Mouse (Mus musculus): ENCODE results near the gene Trim11.
A peak's percentile ranks its signal among the peaks of the same experiment; 100 is the strongest.

The Trim11 gene

DNA sequence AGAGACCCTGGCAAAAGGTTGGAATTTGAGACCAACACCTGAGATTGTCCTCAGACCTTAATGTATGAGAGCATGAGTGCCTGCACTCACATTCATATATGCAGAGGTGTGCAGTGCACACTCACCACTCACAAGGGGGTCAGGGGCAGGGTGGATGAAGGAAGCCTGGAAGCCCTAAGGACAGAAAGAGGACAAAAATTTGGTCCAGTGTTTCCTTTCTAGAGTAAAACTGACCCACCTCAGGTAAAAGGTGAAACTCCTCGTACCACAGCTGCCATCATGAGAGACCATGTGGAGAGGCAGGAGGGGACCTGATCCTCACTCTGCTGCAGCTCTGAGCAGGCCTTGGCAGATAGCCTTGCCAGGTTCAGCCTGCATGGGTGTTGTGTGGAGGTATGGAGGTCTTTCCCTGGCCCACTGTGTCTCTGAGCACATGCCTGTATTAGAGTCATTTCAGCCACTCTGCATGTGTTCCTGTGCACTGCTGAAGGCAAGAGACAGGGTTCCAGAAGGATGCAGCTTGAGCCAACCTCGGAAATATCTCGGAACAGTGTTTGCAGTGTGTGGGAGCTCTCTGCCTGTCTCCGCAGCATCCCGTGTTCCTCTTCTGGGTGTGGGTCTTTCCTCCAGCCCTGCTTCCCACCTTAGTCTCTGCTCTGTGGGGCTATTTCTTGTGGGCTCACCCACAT is 20.5 kb upstream of the Trim11 start:
- DNase-seq, result no peak

DNA sequence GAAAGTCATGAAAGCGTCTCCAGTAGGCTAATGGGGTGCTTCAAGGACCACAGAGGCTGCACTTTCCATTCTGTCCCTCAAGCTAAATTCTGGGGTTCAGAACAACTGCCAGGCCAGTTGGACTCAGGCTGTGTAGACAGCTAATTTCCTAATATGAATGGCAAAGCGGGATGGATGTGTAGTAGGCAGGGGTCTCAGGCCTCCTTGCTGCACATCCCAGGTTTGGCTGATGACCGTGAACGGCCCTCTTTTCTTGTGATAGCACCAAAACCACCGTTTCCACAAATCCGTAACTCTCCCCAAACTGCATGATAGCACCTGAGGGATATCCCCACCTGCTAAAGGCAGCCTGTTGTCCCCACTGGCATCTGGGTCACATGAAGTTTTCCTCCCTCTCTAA is 19.4 kb upstream of the Trim11 start:
- no peak for DNase-seq

DNA sequence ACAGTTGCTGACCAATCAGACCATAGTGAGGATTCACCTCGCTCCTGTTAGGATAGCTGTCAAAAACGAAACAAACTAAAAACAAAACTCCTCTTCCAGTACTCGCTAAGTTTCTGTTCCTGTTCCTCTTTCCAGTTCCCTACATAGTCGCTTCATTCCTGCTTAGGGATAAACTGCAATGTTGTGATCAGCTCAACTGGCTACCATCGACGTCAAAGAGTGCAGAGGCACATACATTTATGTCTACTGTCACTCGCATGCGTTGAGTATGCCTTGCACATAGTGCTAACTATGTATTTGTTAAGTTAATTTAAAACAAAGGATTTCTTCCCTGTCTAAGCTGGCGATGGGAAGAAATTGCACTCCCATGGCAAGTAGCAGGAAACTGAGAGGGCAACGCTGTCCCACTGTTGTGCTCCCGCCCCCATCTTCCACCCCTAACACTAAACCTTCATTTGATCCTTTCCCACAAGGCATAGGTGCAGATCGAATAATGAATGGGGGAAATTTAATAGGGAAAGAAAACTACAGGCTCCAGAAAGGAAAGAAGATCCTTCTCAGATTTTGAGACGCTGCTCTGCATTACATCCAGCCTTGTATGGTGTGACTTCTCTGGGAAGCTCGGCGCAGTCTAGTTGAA is 18.6 kb upstream of the Trim11 start:
- DNase-seq, result no peak

DNA sequence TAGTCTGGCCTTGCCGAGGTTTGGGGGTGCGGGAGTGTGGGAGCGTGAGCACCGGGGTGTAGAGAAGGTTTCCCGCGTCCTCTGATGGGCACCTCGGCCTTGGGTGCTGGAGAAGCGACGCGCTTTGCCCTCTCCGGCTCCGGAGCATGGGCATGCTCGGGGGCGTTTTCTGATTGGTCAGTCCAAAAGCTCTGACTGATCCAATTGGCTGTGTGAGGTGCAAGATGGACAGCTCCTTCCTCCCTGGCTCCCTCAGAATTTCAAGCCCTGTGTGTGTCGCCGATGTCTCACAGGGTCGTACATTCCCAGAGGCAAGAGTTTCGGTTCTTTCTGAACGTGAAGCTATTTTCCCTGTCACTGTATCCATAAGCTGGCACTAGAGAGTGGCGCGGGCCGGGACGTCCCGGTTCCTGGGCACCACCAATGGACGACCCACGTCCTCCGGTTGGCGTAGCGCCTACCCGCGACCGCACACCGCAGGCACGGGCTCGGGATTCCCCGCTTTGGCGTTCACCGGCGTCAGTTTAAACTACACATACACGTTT is 17.9 kb upstream of the Trim11 start:
- DNase-seq, result peak; percentile 92

DNA sequence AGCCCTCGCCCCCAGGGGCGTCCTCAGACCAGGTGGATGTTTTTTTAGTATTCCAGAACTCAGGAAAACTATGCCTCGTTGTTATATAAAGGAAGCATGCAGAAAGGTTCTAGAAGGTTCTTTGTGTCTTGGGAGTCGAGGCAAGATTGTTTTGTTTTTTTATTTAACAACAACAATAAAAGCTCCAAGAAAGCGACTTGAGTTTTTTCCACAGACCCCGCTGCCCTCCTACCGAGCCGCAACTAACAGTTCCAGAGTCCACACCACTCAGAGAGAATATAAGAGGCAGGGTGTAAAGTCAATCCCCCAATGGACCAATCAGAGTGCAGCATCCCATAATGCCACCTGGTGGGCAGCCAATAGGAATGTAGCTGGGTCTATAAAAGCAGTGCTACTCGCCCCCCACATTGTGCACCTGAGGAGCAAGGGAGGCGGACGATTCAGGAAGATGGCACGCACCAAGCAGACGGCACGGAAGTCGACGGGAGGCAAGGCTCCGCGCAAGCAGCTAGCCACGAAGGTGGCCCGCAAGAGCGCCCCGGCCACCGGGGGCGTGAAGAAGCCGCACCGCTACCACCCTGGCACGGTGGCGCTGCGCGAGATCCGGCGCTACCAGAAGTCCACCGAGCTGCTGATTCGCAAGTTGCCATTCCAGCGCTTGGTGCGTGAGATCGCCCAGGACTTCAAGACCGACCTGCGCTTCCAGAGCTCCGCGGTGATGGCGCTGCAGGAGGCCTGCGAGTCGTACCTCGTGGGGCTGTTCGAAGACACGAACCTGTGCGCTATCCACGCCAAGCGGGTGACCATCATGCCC is 16.3 kb upstream of the Trim11 start:
- peak; percentile 30 for DNase-seq

DNA sequence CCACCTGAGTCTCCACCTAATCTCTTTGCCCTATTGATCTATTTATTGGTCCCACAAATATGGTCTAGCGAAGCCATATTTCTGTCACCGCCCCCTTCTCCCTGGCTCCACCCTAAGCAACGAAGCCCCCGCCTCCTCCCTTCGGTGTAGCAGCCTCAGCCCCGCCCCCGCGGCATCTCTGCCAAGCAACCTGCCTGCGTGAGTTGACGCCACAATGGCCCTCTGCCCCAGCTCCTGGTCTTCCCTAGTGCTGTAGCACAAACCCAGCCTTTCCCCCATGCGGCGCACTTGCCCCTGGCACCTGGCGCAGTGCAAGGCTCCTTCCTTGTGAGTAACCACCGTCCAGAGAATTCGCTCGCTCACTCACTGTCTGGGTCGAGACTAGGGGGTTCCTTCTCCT is 14.3 kb upstream of the Trim11 start:
- DNase-seq, result peak; percentile 34

DNA sequence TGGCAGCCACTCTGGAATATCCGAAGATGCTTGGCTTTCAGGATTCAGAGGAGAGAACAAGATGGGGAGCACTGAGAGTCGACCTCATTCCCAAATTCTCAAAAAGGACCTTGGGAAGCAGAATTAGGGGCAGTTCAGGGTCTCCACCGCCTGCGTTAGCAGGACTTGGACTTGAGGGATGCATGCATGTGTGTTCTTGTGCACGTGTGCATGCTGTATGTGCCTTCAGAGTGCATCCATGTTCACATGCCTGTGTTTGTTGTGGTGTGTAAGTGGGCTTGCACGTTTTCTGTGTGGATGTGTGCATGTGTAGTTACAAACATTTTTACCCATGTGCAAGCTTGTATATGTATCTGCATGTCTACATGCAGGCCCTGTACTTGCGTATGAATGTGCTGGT is 13.7 kb upstream of the Trim11 start:
- DNase-seq, result no peak

DNA sequence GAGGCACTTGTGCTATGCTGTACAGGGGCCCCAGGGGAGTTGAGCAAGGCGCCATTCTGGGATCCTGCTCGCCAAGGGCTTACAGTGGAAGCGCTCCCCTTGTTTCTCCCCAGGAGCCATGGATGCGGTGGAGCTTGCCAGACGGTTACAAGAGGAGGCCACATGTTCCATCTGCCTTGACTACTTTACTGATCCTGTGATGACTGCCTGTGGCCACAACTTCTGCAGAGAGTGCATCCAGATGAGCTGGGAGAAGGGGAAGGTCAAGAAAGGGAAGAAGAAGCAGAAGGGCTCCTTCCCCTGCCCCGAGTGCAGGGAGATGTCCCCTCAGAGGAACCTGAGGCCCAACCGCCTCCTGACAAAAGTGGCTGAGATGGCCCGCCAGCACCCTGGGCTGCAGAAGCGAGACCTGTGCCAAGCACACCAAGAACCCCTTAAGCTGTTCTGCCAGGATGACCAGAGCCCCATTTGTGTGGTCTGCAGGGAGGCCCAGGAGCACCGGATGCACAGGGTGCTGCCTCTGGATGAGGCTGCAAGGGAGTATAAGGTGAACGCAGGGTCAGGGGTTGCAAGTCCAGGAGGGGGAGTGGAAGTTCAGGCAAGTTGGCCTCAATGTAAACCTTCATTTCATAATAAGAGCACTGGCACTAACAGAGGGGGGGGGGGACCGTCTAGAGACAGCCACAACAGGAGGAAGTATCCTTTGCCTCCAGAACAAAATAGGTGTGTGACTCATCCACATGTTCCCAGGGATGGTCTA is 12.7 kb upstream of the Trim11 start:
- no peak for DNase-seq

DNA sequence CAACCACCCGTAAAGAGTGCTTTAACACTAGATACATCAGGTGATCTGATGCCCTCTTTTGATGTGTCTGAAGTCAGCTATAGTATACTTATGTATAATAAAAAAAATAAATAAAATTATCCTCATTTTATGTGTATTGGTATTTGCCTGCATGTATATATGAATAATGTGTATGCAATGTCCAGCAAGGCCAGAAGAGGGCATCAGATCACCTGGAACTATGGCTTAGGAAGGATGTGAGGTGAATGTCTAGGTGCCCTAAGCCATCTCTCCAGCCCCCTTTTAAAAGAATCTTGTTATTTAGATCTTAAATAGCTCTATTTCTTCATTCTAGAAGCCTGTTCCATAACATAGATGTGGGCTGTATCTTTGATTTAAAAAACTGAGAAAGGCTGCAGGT is 10.5 kb upstream of the Trim11 start:
- peak; percentile 42 for DNase-seq

DNA sequence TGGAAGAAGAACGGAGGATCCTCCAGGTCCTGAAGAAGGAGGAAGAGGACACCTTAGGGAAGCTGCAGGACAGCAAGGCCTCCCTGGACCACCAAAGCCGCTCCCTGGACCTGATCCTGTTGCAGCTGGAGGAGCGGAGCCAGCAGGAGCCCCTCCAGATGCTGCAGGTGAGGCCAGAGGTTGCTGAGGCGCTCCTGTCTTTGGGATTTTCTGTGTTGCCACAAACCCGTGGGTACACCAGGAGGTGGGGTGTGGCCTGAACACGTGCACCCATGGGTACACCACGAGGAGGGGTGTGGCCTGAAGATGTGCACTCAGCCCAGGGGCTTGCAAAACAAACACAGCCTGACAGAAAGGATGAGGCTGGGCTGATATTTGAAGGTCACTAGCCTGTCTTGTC is 9.3 kb upstream of the Trim11 start:
- no peak for DNase-seq

DNA sequence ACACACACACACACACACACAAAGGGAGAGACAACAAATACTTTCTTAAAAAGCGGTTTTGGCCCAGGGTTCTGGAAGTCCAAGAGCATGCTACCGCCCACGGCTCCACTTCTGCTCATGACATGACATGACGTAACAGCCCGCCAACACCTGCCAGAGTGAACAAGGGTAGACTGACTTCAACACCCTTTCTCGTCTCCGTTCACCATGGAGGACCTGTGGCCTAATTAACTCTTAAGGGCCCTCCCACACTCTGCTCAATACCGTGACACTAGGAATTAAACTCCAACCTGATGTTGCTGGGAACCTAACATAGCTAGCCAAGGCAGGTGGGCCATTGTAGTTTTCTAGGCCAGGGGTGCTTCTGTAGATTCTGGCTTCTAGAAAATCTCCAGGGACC is 8.9 kb upstream of the Trim11 start:
- DNase-seq, result no peak

DNA sequence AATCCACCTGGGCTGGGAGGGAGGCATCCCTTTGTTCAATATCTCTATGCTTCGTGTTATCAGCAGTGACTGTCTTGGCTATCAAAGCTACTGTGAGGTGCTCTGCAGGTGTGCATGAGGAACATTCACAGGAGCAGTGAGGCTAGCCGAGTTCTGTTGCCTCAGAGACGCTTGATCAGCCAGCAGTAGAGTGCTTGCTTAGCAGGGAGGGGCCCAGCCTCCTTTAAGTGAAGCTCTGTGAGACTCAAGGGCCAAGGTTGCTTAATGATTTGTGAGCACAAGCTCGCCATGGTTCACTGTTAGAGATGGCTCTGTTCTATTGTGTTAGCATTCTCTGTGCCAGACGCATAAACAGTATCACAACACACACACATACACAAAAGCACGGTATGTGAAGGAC is 8.2 kb upstream of the Trim11 start:
- no peak for DNase-seq

DNA sequence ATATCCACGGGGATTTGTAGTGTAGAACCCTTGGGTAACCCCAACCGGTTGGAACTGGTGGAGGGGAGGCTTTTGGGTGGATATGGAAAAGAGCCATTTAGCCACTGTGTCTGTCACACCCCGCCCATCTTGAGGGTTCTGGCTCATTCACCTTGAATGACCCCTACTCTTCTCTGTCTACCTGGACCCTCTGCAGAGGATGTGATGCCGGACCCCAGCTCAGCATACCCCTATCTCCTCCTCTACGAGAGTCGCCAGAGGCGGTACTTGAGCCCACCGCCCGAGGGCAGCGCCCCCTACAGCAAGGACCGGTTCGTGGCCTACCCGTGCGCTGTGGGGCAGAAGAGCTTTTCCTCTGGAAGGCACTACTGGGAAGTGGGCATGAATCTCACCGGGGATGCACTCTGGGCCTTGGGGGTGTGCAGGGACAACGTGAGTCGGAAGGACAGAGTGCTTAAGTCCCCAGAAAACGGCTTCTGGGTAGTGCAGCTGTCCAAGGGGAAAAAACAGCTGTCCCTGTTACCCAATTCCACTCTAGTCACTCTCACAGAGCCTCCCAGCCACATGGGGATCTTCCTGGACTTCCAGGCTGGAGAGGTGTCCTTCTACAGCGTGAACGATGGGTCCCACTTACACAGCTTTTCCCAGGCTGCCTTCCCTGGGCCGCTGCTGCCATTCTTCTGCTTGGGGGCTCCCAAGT is 6.9 kb upstream of the Trim11 start:
- no peak for DNase-seq

DNA sequence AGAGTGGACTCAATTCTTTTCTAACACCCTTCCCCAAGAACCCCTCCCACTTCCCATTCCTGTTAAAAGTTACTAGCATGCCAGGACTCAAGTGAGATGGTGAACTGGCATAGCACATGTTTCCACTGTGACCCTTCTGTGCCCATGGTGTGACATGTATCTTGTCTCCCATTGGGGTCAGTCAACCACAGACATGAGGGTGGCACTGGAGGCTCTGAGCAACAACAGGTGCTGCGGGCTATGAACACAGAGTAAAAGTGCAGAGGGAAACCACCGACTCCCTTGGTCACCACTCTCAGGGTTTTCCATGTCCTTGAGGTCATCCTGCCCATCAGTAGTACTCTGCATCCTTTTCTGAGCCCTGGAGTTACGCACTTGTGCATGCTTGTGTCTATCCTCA is 6.1 kb upstream of the Trim11 start:
- DNase-seq, result no peak

DNA sequence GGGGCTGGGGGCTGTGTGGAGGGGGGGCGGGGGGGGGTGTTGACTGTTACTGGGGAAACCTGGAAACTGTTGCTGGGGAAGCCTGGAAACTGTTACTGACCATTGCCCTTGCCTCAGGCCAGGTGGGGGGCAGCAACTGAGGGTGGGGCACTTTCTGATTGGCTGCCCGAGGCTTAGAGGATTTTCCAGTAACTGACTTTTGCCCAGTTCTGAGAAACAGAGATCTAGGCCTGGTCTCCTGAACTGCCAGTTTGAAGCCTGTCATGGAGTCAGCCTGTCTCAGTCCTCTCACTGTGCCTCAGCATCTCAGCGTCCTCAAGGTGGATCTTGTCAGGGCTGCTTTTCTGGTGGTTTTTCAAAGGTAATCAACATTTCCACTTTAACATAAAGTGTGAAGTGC is 3.5 kb upstream of the Trim11 start:
- no peak for DNase-seq

DNA sequence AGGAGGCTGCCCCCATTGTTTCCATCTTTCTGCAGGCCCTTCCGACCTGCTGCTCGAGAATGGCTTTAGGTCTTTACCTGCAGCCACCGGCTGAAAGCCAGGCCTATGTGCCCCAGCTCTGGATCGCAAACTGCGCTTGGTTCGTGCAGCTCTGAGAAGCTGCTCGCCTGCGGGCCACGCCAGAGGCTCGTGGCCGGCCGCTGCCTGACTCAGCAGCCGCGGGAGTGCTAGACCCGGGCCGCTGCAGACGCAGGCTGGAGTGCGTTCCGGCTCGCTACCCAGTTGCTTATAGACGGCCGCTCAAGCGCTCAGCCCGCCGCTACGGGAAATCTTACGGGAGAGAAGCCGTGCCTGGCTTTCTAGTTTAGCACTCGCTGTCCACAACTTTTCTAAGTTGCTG is 743 bp upstream of the Trim11 start:
- no peak for DNase-seq

DNA sequence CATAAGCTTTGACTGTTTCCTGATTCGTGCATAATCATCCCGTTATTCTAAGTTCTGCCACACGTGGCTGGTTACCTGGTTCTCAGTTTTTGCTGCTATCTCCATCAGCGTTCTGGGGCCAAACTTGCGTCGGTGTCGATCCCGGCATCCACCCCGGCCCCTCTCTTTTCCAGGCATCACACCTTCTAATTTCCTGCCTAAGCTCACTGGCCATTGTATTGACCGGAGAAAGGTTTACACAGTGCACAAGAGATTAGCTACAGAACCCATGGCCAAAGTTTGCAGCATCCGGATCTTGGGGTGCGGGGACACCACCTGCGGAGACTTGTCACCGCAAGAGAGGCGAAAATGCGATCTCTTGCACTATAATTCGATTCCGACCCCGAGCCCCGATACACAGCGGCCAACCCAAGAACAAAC is 276 bp upstream of the Trim11 start:
- DNase-seq, result no peak

DNA sequence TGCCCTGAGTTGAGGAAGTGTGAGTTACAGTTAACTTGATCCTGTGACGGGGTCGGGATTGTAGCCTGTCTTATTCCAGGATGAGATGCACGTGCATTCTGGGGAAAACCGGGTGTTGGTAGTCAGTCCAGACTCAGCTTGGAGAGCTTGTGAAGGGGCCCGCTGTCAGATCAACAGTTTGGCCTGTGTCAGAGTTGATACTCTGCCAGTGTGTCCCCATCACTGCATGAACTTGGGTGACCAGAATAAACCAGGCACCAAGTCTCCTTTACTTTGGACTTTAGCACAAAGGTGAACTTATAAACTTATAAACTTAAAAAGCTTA is 775 bp downstream of the Trim11 start:
- DNase-seq, result no peak

DNA sequence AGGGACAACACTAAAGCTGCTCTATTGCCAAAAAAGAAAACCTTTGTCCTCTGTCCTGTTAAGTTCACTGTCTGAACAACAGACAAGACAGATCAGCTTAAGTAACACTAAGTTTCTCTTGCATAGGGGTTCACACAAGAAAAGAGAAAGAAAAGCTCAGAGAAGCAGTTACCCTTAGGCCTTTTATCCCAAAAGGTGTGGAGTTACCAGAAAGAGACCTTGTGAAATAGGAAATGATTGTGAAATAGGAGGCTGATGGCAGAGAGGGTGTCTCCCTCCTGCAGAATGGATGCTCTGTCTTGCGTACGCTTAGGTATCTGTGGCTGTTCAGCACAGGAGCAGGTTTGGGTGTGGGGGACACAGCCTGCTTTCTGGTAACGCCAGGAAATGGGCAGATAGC is 1.3 kb downstream of the Trim11 start:
- DNase-seq, result no peak

DNA sequence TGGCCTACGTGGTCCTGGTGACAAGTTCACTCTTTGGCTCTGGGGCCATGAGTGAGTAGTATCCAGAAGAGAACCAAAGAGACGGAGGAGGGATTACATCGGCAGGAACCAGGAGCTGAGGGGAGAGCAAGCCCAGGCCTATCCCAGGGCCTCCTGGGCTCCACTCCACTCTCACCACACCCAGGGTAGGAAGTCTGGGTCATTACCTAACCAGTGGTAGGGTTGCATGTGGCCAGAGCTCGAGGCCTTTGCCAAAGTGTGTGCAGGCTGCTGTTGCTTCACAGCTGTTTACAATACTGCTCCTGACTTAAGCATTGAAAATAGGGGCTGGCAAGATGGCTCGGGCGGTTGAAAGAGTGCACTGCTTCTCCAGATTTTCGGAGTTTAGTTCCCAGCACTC is 1.8 kb downstream of the Trim11 start:
- DNase-seq, result no peak

DNA sequence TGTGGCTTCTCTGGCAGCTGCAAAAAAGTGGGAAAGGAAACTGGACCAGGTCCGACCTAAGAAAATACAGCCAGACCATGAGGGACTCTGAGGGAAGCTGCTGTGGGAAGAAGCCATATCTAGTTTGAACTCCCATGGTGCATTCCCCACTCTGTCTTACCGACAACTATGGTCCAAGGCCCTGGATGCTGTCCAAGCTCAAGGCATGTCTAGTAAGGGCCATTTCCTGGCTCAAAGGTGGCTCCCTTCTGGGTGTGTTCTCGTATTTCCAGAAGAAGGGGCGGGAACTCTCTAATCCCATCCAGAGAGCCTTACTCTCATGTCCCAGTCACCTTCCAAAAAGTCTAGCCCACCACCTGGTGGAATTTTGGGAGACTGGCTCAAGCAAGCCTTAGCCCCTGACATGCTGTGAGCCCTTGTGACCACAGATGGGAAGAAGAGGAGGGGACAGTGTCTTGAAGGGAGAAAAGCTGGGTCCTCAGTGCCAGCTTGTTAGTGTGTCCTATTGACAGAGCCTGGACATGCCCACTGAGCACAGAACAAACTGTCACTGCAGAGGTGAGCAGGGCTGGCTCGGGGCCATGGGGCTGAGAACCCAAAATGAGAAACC is 2.6 kb downstream of the Trim11 start:
- DNase-seq, result no peak

Data from retina, postnatal 1 day (tissue).